Mouse (Mus musculus): ENCODE data around the gene Sbno2. TPM values are rescaled to one million over a fixed set of nuclear protein-coding genes. Genes with fewer than 3 reads are reported as not detected.
A peak's percentile ranks its signal among the peaks of the same experiment; 100 is the strongest.

Sbno2 gene
- total and polyA plus RNA-seq, 3 experiments: 9.7 to 24.2 (median 22.6) TPM

DNA sequence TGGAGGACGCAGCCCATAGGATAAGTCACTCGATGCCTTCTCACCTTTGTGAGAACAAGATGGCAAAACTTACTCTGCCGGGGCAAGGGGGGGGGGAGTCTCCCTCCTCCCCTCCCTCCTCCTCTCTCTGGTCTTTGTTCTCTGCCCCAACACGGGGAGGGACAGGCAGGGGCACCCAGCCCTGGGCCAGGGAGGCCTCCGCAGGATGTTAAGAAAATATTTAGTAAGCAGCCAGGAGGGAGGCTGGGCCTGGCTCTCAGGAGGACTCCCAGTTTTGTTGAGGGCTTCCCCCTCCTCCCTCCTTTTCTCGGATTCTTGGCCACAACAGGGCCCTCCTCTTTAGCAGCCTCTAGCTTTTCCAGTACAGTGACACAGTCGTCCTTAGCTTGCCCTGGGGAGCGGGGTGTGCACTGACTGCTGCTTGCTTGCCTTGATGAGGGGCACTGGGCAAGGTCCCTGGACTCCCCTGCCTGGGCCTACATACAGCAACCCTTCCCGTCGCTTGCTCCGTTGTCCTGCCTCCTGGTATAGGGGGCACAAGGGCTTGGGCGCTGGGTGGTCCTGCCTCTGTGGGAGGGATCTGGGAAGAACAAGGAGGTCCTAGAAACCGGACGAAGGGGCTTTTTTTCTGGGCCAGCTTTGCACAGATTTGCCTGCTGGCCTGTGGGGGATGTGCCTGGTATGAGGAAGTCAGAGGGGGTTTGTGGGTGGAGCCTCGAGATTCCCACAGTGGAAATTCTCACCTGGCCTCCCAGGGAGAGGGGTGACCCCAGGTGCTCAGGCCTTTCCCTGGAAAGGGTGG lies 46.9 kb upstream of the Sbno2 start:
- DNase-seq (ENCODE audit: extremely low read depth): no peak
- no peak for TF ChIP-seq TBP (conservative IDR thresholded peaks at IDR 0.05; ENCODE audit: low read depth, low read length)
- TF ChIP-seq KAT2A (IDR thresholded peaks at IDR 0.05; ENCODE audit: insufficient replicate concordance, low read length): no peak
- no peak for TF ChIP-seq ZMIZ1 (IDR thresholded peaks at IDR 0.05; ENCODE audit: low read depth, low read length)
- TF ChIP-seq ETS1 (conservative IDR thresholded peaks at IDR 0.05; ENCODE audit: low read depth, low read length): no peak
- TF ChIP-seq UBTF (IDR thresholded peaks at IDR 0.05; ENCODE audit: low read depth, low read length): no peak
- peak; percentile 7; the same call in 1 of the 2 replicates for TF ChIP-seq NELFE (IDR thresholded peaks at IDR 0.05; ENCODE audit: low read depth, low read length)
- TF ChIP-seq CTCF (conservative IDR thresholded peaks at IDR 0.05 in 1 of 2, IDR thresholded peaks at IDR 0.05 in 1 of 2; ENCODE audit: low read depth in 2 of 2, low read length in 2 of 2): no peak
- no peak for TF ChIP-seq BHLHE40 (IDR thresholded peaks at IDR 0.05; ENCODE audit: low read depth, low read length)
- no peak for TF ChIP-seq MXI1 (IDR thresholded peaks at IDR 0.05; ENCODE audit: low read depth, low read length)
- 0 out of 2 replicates have a peak, but pooled peaks have one; percentile 25 for TF ChIP-seq CHD2 (IDR thresholded peaks at IDR 0.05; ENCODE audit: low read length)
- TF ChIP-seq MYC (IDR thresholded peaks at IDR 0.05; ENCODE audit: low read depth, low read length): no peak
- no peak for TF ChIP-seq MAX (IDR thresholded peaks at IDR 0.05; ENCODE audit: low read length)
- peak; percentile 75 for TF ChIP-seq ELF1 (IDR thresholded peaks at IDR 0.05; ENCODE audit: low read depth, low read length)
- TF ChIP-seq E2F4 (IDR thresholded peaks at IDR 0.05; ENCODE audit: insufficient replicate concordance, low read depth, low read length): no peak
- TF ChIP-seq HCFC1 (IDR thresholded peaks at IDR 0.05; ENCODE audit: low read depth, low read length): peak; percentile 55; the same call in 1 of the 2 replicates
- no peak for TF ChIP-seq JUN (IDR thresholded peaks at IDR 0.05; ENCODE audit: insufficient read depth, low read depth, low read length)
- TF ChIP-seq RAD21 (IDR thresholded peaks at IDR 0.05; ENCODE audit: low read depth, low read length): no peak
- TF ChIP-seq MAFK (IDR thresholded peaks at IDR 0.05; ENCODE audit: insufficient replicate concordance, low read length): no peak
- peak; percentile 22; the same call in 1 of the 2 replicates for TF ChIP-seq TCF12 (IDR thresholded peaks at IDR 0.05; ENCODE audit: low read depth, low read length)
- TF ChIP-seq ZNF384 (IDR thresholded peaks at IDR 0.05; ENCODE audit: low read depth, low read length): peak; percentile 57
- TF ChIP-seq RCOR1 (conservative IDR thresholded peaks at IDR 0.05; ENCODE audit: low read depth, low read length): no peak
- TF ChIP-seq SMC3 (IDR thresholded peaks at IDR 0.05; ENCODE audit: low read depth, low read length): no peak
- no peak for TF ChIP-seq ZKSCAN1 (IDR thresholded peaks at IDR 0.05; ENCODE audit: borderline replicate concordance, low read depth, low read length)
- TF ChIP-seq CHD1 (IDR thresholded peaks at IDR 0.05; ENCODE audit: low read depth, low read length): 0 out of 2 replicates have a peak, but pooled peaks have one; percentile 26
- peak; percentile 65; the same call in 1 of the 2 replicates for TF ChIP-seq MAZ (IDR thresholded peaks at IDR 0.05; ENCODE audit: low read depth, low read length)
- TF ChIP-seq MEF2A (IDR thresholded peaks at IDR 0.05; ENCODE audit: borderline replicate concordance, low read depth, low read length): no peak
- Histone ChIP-seq H3K79me2 (replicated peaks; ENCODE audit: control insufficient read depth, extremely low read depth, insufficient read depth, poor library complexity, severe bottlenecking) (peaks cover 15% of the 10 kb centered on the region), H3K9me3 (replicated peaks; ENCODE audit: low read length) (no peaks in the 10 kb centered on the region), H3K9ac (ENCODE audit: insufficient read depth, low read depth) (peak overlapping the region; percentile 95), H3K27ac (ENCODE audit: insufficient read depth, low read depth) (peak overlapping the region; percentile 96), H3K4me3 (replicated peaks in 1 of 3; ENCODE audit: low read depth in 2 of 3, low read length in 2 of 3, poor library complexity in 1 of 3) (peak overlapping the region; percentile 81 to 84 (median 82)), H3K4me2 (ENCODE audit: insufficient read depth, low read depth, poor library complexity, severe bottlenecking) (peak overlapping the region; percentile 67), H3K27me3 (replicated peaks) (no peaks in the 10 kb centered on the region), H3K4me1 (ENCODE audit: control insufficient read depth in 1 of 2, insufficient read depth in 2 of 2) (peaks cover 20 to 50% of the 10 kb centered on the region in 2 experiments), H3K36me3 (replicated peaks in 1 of 2; ENCODE audit: control insufficient read depth in 1 of 2, insufficient read depth in 1 of 2, low read length in 1 of 2) (peaks cover 40 to 49% of the 10 kb centered on the region in 2 experiments)
- dilution Hi-C loops (cut with MboI; ENCODE audit: extremely low pct_ligation_motif_present, extremely low pct_unique_long_range_greater_than_20kb, low sequenced_read_pairs): no loop called here
- in situ Hi-C loops (cut with MboI; ENCODE audit: low pct_ligation_motif_present, low pct_unique_long_range_greater_than_20kb, low sequenced_read_pairs): no loop called here

All from CH12.LX (cell line).